Mouse (Mus musculus) neural tube, embryonic 11.5 days (tissue): ENCODE data around the gene Kank2. TPM values are rescaled to one million over a fixed set of nuclear protein-coding genes. Genes with fewer than 3 reads are reported as not detected.

Source experiments
- ATAC-seq: fragments of 200-750 bp; cut with Nextera tagmentation; 2 replicates; pipeline ENCODE4 v1.8.0; 2017; ENCODE audit warnings: moderate number of reproducible peaks, mild to moderate bottlenecking, moderate TSS enrichment, moderate library complexity; ENCODE audit not compliant: insufficient read depth, low FRiP score, low TSS enrichment
- DNase-seq: peaks from one replicate; pipeline ENCODE4 v3.0.0-alpha.2; 2015; ENCODE audit warnings: low spot score
- H3K27ac ChIP-seq: fragments of 300-500 bp; sonication (generic); 2 replicates; pipeline ENCODE4 v1.5.1; 2014; ENCODE audit warnings: low read depth, mild to moderate bottlenecking, low read length
- H3K27me3 ChIP-seq: fragments of 300-500 bp; sonication (generic); 2 replicates; pipeline ENCODE4 v1.6.1; 2014; ENCODE audit warnings: mild to moderate bottlenecking, low read length, mixed read lengths; ENCODE audit not compliant: control insufficient read depth, insufficient read depth
- H3K36me3 ChIP-seq: fragments of 300-500 bp; sonication (generic); 2 replicates; pipeline ENCODE4 v1.6.1; 2014; ENCODE audit warnings: mild to moderate bottlenecking, low read length, moderate library complexity, mixed read lengths; ENCODE audit not compliant: control insufficient read depth, insufficient read depth
- H3K4me1 ChIP-seq: fragments of 300-500 bp; sonication (generic); 2 replicates; pipeline ENCODE4 v1.6.1; 2014; ENCODE audit warnings: low read length, mixed read lengths; ENCODE audit not compliant: control insufficient read depth, insufficient read depth
- H3K4me2 ChIP-seq: fragments of 300-500 bp; sonication (generic); 2 replicates; pipeline ENCODE4 v1.6.1; 2014; ENCODE audit warnings: low read depth, mild to moderate bottlenecking, moderate library complexity
- H3K4me3 ChIP-seq: fragments of 300-500 bp; sonication (generic); 2 replicates; pipeline ENCODE4 v1.5.1; 2014; ENCODE audit warnings: low read depth, low read length
- H3K9ac ChIP-seq: fragments of 300-500 bp; sonication (generic); 2 replicates; pipeline ENCODE4 v1.6.1; 2014; ENCODE audit warnings: mild to moderate bottlenecking, low read length
- H3K9me3 ChIP-seq: fragments of 300-500 bp; sonication (generic); 2 replicates; pipeline ENCODE4 v1.6.1; 2016; ENCODE audit warnings: low read length; ENCODE audit not compliant: control insufficient read depth
- WGBS: fragments of 180-500 bp; shearing (Covaris S2); extraction: QIAGEN DNeasy Blood & Tissue Kit; methylation state at CpG from one replicate; pipeline ENCODE4 v1.1.7; 2014; 5-methylcytosine and 5-hydroxymethylcytosine counted together
- polyA plus RNA-seq: library from polyadenylated mRNA; unstranded; fragments of >200 nt; fragmentation: Nextera tagmentation; extraction: Ambion mirVana; gene quantifications from 2 replicates; pipeline ENCODE4 v1.2.1, GENCODE M21; 2014

The Kank2 gene
- polyA plus RNA-seq, result 3.7 and 4.5 TPM in 2 replicates

GRCm38 (mm10) chr9:21798345-21799009, at the start of gene Kank2:
Kank2 (minus strand) TSS chr9:21798744.
- Histone ChIP-seq H3K27me3 (no peaks in the 10 kb centered on the region), H3K9ac (peak within 1 kb of the TSS; percentile 66), H3K27ac (peak within 1 kb of the TSS; percentile 39; the same call in 1 of the 2 replicates), H3K4me2 (peak within 1 kb of the TSS; percentile 90), H3K4me1 (peaks cover 6% of the 10 kb centered on the region; the same call in 1 of the 2 replicates), H3K4me3 (peak within 1 kb of the TSS; percentile 68), H3K9me3 (no peaks in the 10 kb centered on the region), H3K36me3 (peaks cover 7% of the 10 kb centered on the region)
- DNase-seq (peak; percentile 89), ATAC-seq (peak; percentile 82)
- WGBS, result under 1% methylated on average over 52 of the region's 52 CpGs

GRCm38 (mm10) chr9:21847926-21848325, 49.4 kb upstream of the Kank2 start:
- H3K27ac ChIP-seq, result peak overlapping the region; percentile 15; the same call in 1 of the 2 replicates
- peaks cover 24% of the 10 kb centered on the region for H3K4me1 ChIP-seq
- no peaks in the 10 kb centered on the region for H3K9me3 ChIP-seq
- H3K27me3 ChIP-seq, result no peaks in the 10 kb centered on the region
- DNase-seq, result no peak
- no peak overlapping the region for H3K4me2 ChIP-seq
- no peak overlapping the region for H3K9ac ChIP-seq
- H3K4me3 ChIP-seq, result no peak overlapping the region
- no peak for ATAC-seq
- 32% methylated on average over 10 of the region's 10 CpGs for WGBS
- H3K36me3 ChIP-seq, result no peaks in the 10 kb centered on the region; the same call in 1 of the 2 replicates

- Histone ChIP-seq H3K27ac (peak overlapping the region; percentile 15; the same call in 1 of the 2 replicates), H3K9ac (no peak overlapping the region), H3K4me1 (peaks cover 24% of the 10 kb centered on the region), H3K36me3 (no peaks in the 10 kb centered on the region; the same call in 1 of the 2 replicates), H3K4me2 (no peak overlapping the region), H3K4me3 (no peak overlapping the region), H3K9me3 (no peaks in the 10 kb centered on the region), H3K27me3 (no peaks in the 10 kb centered on the region)
- ATAC-seq (no peak), DNase-seq (no peak)
- WGBS, result 10% methylated on average over 3 of the region's 3 CpGs
Measured at GRCm38 (mm10) chr9:21847425-21847824, 48.9 kb upstream of the Kank2 start.

- H3K4me1 ChIP-seq, result peaks cover 20% of the 10 kb centered on the region
- no peaks in the 10 kb centered on the region for H3K9me3 ChIP-seq
- 0 out of 2 replicates have a peak overlapping the region, but pooled peaks have one; percentile 0 for H3K9ac ChIP-seq
- DNase-seq (peak; percentile 43), ATAC-seq (no peak)
- H3K36me3 ChIP-seq, result no peaks in the 10 kb centered on the region; the same call in 1 of the 2 replicates
- H3K27me3 ChIP-seq, result no peaks in the 10 kb centered on the region
- no peak overlapping the region for H3K4me3 ChIP-seq
- peak overlapping the region; percentile 15; the same call in 1 of the 2 replicates for H3K27ac ChIP-seq
- 6% methylated on average over 11 of the region's 11 CpGs for WGBS
- H3K4me2 ChIP-seq, result peak overlapping the region; percentile 21; the same call in 1 of the 2 replicates
Measured at GRCm38 (mm10) chr9:21846755-21847341, 48.3 kb upstream of the Kank2 start.

- 46% methylated on average over 14 of the region's 14 CpGs for WGBS
- H3K27me3 ChIP-seq, result no peaks in the 10 kb centered on the region
- ATAC-seq (no peak), DNase-seq (no peak)
- no peaks in the 10 kb centered on the region for H3K9me3 ChIP-seq
- no peak overlapping the region for H3K9ac ChIP-seq
- no peak overlapping the region for H3K4me2 ChIP-seq
- no peaks in the 10 kb centered on the region; the same call in 1 of the 2 replicates for H3K36me3 ChIP-seq
- no peak overlapping the region for H3K4me3 ChIP-seq
- no peak overlapping the region for H3K27ac ChIP-seq
- H3K4me1 ChIP-seq, result peaks cover 16% of the 10 kb centered on the region
Measured at GRCm38 (mm10) chr9:21845381-21846080, 47.0 kb upstream of the Kank2 start.

GRCm38 (mm10) chr9:21843086-21843485, 44.5 kb upstream of the Kank2 start:
- no peak for DNase-seq
- Histone ChIP-seq H3K4me2 (no peak overlapping the region), H3K36me3 (no peaks in the 10 kb centered on the region; the same call in 1 of the 2 replicates), H3K27ac (no peak overlapping the region), H3K9ac (no peak overlapping the region), H3K4me1 (peaks cover 12% of the 10 kb centered on the region), H3K4me3 (no peak overlapping the region), H3K27me3 (no peaks in the 10 kb centered on the region), H3K9me3 (no peaks in the 10 kb centered on the region)
- 93% methylated on average over 6 of the region's 6 CpGs for WGBS
- ATAC-seq, result no peak

- H3K9me3 ChIP-seq, result no peaks in the 10 kb centered on the region
- no peaks in the 10 kb centered on the region; the same call in 1 of the 2 replicates for H3K36me3 ChIP-seq
Measured at GRCm38 (mm10) chr9:21842391-21842790, 43.8 kb upstream of the Kank2 start.

GRCm38 (mm10) chr9:21841340-21841739, 42.8 kb upstream of the Kank2 start:
- Histone ChIP-seq H3K27ac (no peak overlapping the region), H3K4me2 (no peak overlapping the region)
- 95% methylated on average over 6 of the region's 6 CpGs for WGBS

More at GRCm38 (mm10) chr9:21842391-21842790, 43.8 kb upstream of the Kank2 start:
- WGBS, result 65% methylated on average over 5 of the region's 5 CpGs
- no peak overlapping the region for H3K4me2 ChIP-seq
- H3K4me3 ChIP-seq, result no peak overlapping the region
- H3K4me1 ChIP-seq, result peaks cover 7% of the 10 kb centered on the region
- no peak overlapping the region for H3K9ac ChIP-seq
- no peak overlapping the region for H3K27ac ChIP-seq
- ATAC-seq, result no peak
- H3K27me3 ChIP-seq, result no peaks in the 10 kb centered on the region
- no peak for DNase-seq

More at GRCm38 (mm10) chr9:21841340-21841739, 42.8 kb upstream of the Kank2 start:
- Histone ChIP-seq H3K4me1 (no peaks in the 10 kb centered on the region), H3K4me3 (no peak overlapping the region), H3K9me3 (no peaks in the 10 kb centered on the region), H3K36me3 (no peaks in the 10 kb centered on the region; the same call in 1 of the 2 replicates), H3K27me3 (no peaks in the 10 kb centered on the region), H3K9ac (no peak overlapping the region)
- ATAC-seq (no peak), DNase-seq (no peak)
